Mouse (Mus musculus): ENCODE measurements around the gene Ssu72.

GRCm38 (mm10) chr4:155708988-155709387 is 4.4 kb downstream of the Ssu72 start:
- TF ChIP-seq POLR2A (IDR thresholded peaks at IDR 0.05; ENCODE audit: borderline replicate concordance, insufficient read depth, low read length), result no peak
- no peak for TF ChIP-seq CTCF (IDR thresholded peaks at IDR 0.05; ENCODE audit: borderline replicate concordance, insufficient read depth, low read depth, low read length)
